ENCODE assay signal across 18 mouse cellular contexts in the genomic region with DNA sequence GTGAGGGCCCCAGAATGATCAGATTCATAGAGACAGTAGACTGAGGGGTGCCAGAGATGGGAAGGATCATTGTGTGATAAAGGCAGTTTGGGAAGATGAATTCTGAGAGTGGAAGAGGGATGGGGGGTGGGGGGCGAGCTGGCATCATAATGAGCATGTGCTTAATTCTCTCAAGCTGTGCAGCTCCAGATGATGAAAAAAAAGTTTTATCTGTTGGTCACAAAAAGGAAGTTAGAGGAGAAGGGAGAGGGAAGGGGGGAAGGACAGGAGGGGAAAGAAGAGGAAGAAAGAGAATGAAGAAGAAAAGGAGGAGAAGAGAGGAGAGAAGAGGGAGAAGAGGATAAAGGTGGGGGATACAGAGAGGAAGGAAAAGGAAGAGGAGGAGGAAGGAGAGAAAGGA.
DNase-seq lines count a peak whose midpoint lies in the region; ATAC-seq and TF ChIP-seq lines count a peak whose summit lies in the region.
"Had no signal": no experiment of that assay in that cellular context is flagged by ENCODE, and none has a peak within 500 bp of the region (broad histone marks: within the 10 kb centered on the region; RNA-seq: fewer than 3 reads in every experiment).

No protein-coding gene starts in this region.

- H3K4me3 ChIP-seq in forebrain, embryonic 14.5 days (ENCODE audit: low read depth, low read length), result no peak overlapping the region
- no peak overlapping the region for H3K4me3 ChIP-seq in forebrain, embryonic 11.5 days (ENCODE audit: low read depth, low read length)
- no peak overlapping the region for H3K4me3 ChIP-seq in heart, embryonic 14.5 days (ENCODE audit: control insufficient read depth in 1 of 2, insufficient read depth in 1 of 2, low read depth in 1 of 2, low read length in 2 of 2)
- H3K4me3 ChIP-seq in layer of hippocampus, adult 2 months, result no peak overlapping the region
- H3K4me3 ChIP-seq: embryonic facial prominence, embryonic 15.5 days; hindbrain, embryonic 13.5 days; neural tube, embryonic 12.5 days had no signal

- TF ChIP-seq CTCF in layer of hippocampus, adult 2 months (conservative IDR thresholded peaks at IDR 0.05), result no peak

- no peaks in the 10 kb centered on the region for H3K9me3 ChIP-seq in forebrain, embryonic 14.5 days (replicated peaks; ENCODE audit: control insufficient read depth, low read length)
- no peaks in the 10 kb centered on the region for H3K9me3 ChIP-seq in forebrain, embryonic 11.5 days (ENCODE audit: control insufficient read depth, low read length)
- H3K9me3 ChIP-seq in heart, embryonic 14.5 days (ENCODE audit: control insufficient read depth, low read length), result no peaks in the 10 kb centered on the region
- H3K9me3 ChIP-seq: embryonic facial prominence, embryonic 15.5 days; G1E; hindbrain, embryonic 13.5 days; neural tube, embryonic 12.5 days had no signal

- H3K27me3 ChIP-seq in forebrain, embryonic 14.5 days (replicated peaks; ENCODE audit: control insufficient read depth, insufficient read depth, low read length), result no peaks in the 10 kb centered on the region
- no peaks in the 10 kb centered on the region for H3K27me3 ChIP-seq in forebrain, embryonic 11.5 days (ENCODE audit: control insufficient read depth, insufficient read depth, low read length)
- no peaks in the 10 kb centered on the region for H3K27me3 ChIP-seq in heart, embryonic 14.5 days (ENCODE audit: control insufficient read depth, insufficient read depth, low read length)
- H3K27me3 ChIP-seq: embryonic facial prominence, embryonic 15.5 days; hindbrain, embryonic 13.5 days; neural tube, embryonic 12.5 days had no signal

- peaks cover 7% of the 10 kb centered on the region; the same call in 1 of the 2 replicates for H3K4me1 ChIP-seq in forebrain, embryonic 14.5 days (ENCODE audit: control insufficient read depth, insufficient read depth, low read length)
- peaks cover 3% of the 10 kb centered on the region; the same call in 1 of the 2 replicates for H3K4me1 ChIP-seq in forebrain, embryonic 11.5 days (replicated peaks; ENCODE audit: control insufficient read depth, insufficient read depth, low read length)
- peaks cover 64 to 80% of the 10 kb centered on the region in 2 experiments for H3K4me1 ChIP-seq in heart, embryonic 14.5 days (ENCODE audit: control insufficient read depth in 2 of 2, insufficient read depth in 2 of 2, low read length in 2 of 2)
- H3K4me1 ChIP-seq: neural tube, embryonic 12.5 days had no signal

- no peak overlapping the region for H3K4me2 ChIP-seq in forebrain, embryonic 14.5 days (ENCODE audit: low read length)
- no peak overlapping the region for H3K4me2 ChIP-seq in forebrain, embryonic 11.5 days (ENCODE audit: low read depth, low read length, severe bottlenecking)
- H3K4me2 ChIP-seq in heart, embryonic 14.5 days (ENCODE audit: low read length), result no peak overlapping the region
- H3K4me2 ChIP-seq: embryonic facial prominence, embryonic 15.5 days; hindbrain, embryonic 13.5 days; neural tube, embryonic 12.5 days had no signal

- no peaks in the 10 kb centered on the region for H3K36me3 ChIP-seq in forebrain, embryonic 14.5 days (ENCODE audit: control insufficient read depth, insufficient read depth, low read length)
- no peaks in the 10 kb centered on the region for H3K36me3 ChIP-seq in forebrain, embryonic 11.5 days (ENCODE audit: control insufficient read depth, insufficient read depth, low read length)
- 0 out of 2 replicates have a peak, but pooled peaks cover 2% of the 10 kb centered on the region for H3K36me3 ChIP-seq in heart, embryonic 14.5 days (ENCODE audit: control insufficient read depth, insufficient read depth, low read length)
- H3K36me3 ChIP-seq: embryonic facial prominence, embryonic 15.5 days; G1E; hindbrain, embryonic 13.5 days; neural tube, embryonic 12.5 days had no signal

- intact Hi-C loops in heart, postnatal 10 days (cut with DNase I), result no loop called here

- peak overlapping the region; percentile 93; the same call in 1 of the 2 replicates for H3K27ac ChIP-seq in forebrain, embryonic 14.5 days (ENCODE audit: low read depth, low read length)
- no peak overlapping the region for H3K27ac ChIP-seq in forebrain, embryonic 11.5 days (ENCODE audit: low read depth, low read length)
- peak overlapping the region; percentile 89 to 96 for H3K27ac ChIP-seq in heart, embryonic 14.5 days (replicated peaks in 1 of 2; ENCODE audit: control insufficient read depth in 1 of 2, insufficient read depth in 1 of 2, low read depth in 2 of 2, low read length in 2 of 2)
- H3K27ac ChIP-seq in layer of hippocampus, adult 2 months, result peak overlapping the region; percentile 91
- H3K27ac ChIP-seq: embryonic facial prominence, embryonic 15.5 days; kidney, postnatal 0 days; neural tube, embryonic 12.5 days; stomach, postnatal 0 days had no signal

- WGBS in forebrain, embryonic 14.5 days, result 63% methylated on average over 1 of the region's 1 CpGs
- WGBS in forebrain, embryonic 11.5 days, result 74% methylated on average over 1 of the region's 1 CpGs
- WGBS in heart, embryonic 14.5 days, result 70% methylated on average over 1 of the region's 1 CpGs

- DNase-seq in forebrain, embryonic 14.5 days (ENCODE audit: low spot score), result no peak
- no peak for DNase-seq in forebrain, embryonic 11.5 days (ENCODE audit: low spot score)
- DNase-seq in heart, postnatal 10 days, result no peak
- no peak for DNase-seq in layer of hippocampus, adult 2 months (ENCODE audit: low spot score in 2 of 2)
- no peak for DNase-seq in layer of hippocampus, postnatal 10 days (ENCODE audit: low spot score in 2 of 2)
- peak; percentile 46 for DNase-seq in MEL-GATA-1-ER (ENCODE audit: extremely low read depth, low read depth)
- DNase-seq in kidney, adult 9 months, result no peak
- DNase-seq: gastrocnemius, postnatal 36 days; kidney, adult 11 months; layer of hippocampus, postnatal 36 days; right cerebral cortex, adult 18-20 months had no signal

- H3K9ac ChIP-seq in forebrain, embryonic 14.5 days (ENCODE audit: low read length), result no peak overlapping the region
- H3K9ac ChIP-seq in forebrain, embryonic 11.5 days (ENCODE audit: low read length), result no peak overlapping the region
- 0 out of 2 replicates have a peak overlapping the region, but pooled peaks have one; percentile 74 for H3K9ac ChIP-seq in heart, embryonic 14.5 days (ENCODE audit: low read length)
- H3K9ac ChIP-seq: embryonic facial prominence, embryonic 15.5 days; hindbrain, embryonic 13.5 days; neural tube, embryonic 12.5 days had no signal

- no peak for ATAC-seq in forebrain, embryonic 14.5 days
- ATAC-seq in forebrain, embryonic 11.5 days (replicated peaks; ENCODE audit: low FRiP score), result no peak
- ATAC-seq in heart, embryonic 14.5 days (ENCODE audit: insufficient number of reproducible peaks, insufficient read depth, low FRiP score, low read depth), result no peak
